Mouse (Mus musculus): ENCODE results near the gene Stard10.

- no peak for TF ChIP-seq POLR2A (IDR thresholded peaks at IDR 0.05; ENCODE audit: insufficient read depth, low read depth, low read length)
- no peak for TF ChIP-seq CTCF (IDR thresholded peaks at IDR 0.05)
- no peak for TF ChIP-seq EP300 (IDR thresholded peaks at IDR 0.05; ENCODE audit: insufficient read depth, low read depth, low read length)
Measured at GRCm38 (mm10) chr7:101293138-101293537, 23.7 kb upstream of the Stard10 start.
